Mouse (Mus musculus) cerebellum, postnatal 36 days (tissue): ENCODE data around the gene Plxna4.

Source experiments
- DNase-seq, 2 experiments: peaks; one replicate each; pipeline ENCODE4 v3.0.0; 2021 to 2022; ENCODE audit warnings: mixed read lengths in 2 of 2

The Plxna4 gene

GRCm38 (mm10) chr6:32469196-32469595 lies 118.8 kb downstream of the Plxna4 start:
- DNase-seq, result no peak

- no peak for DNase-seq
Measured at GRCm38 (mm10) chr6:32465129-32465528, 122.9 kb downstream of the Plxna4 start.

- no peak for DNase-seq
Measured at GRCm38 (mm10) chr6:32464637-32465036, 123.4 kb downstream of the Plxna4 start.

- no peak for DNase-seq
Measured at GRCm38 (mm10) chr6:32464046-32464445, 123.9 kb downstream of the Plxna4 start.

GRCm38 (mm10) chr6:32460400-32460799 lies 127.6 kb downstream of the Plxna4 start:
- no peak for DNase-seq

GRCm38 (mm10) chr6:32456641-32457040 lies 131.4 kb downstream of the Plxna4 start:
- no peak for DNase-seq

- DNase-seq, result no peak
Measured at GRCm38 (mm10) chr6:32451851-32452250, 136.1 kb downstream of the Plxna4 start.

- DNase-seq, result no peak
Measured at GRCm38 (mm10) chr6:32449237-32449963, 138.6 kb downstream of the Plxna4 start.

- no peak for DNase-seq
Measured at GRCm38 (mm10) chr6:32448787-32449186, 139.2 kb downstream of the Plxna4 start.

- DNase-seq, result no peak
Measured at GRCm38 (mm10) chr6:32446276-32446675, 141.7 kb downstream of the Plxna4 start.

- DNase-seq, result no peak
Measured at GRCm38 (mm10) chr6:32445246-32445645, 142.7 kb downstream of the Plxna4 start.

- DNase-seq, result no peak
Measured at GRCm38 (mm10) chr6:32444393-32444792, 143.6 kb downstream of the Plxna4 start.

GRCm38 (mm10) chr6:32443679-32444078 lies 144.3 kb downstream of the Plxna4 start:
- DNase-seq, result no peak

- DNase-seq, result no peak
Measured at GRCm38 (mm10) chr6:32439434-32439833, 148.6 kb downstream of the Plxna4 start.

GRCm38 (mm10) chr6:32437219-32437618 lies 150.8 kb downstream of the Plxna4 start:
- no peak for DNase-seq

GRCm38 (mm10) chr6:32423124-32423523 lies 164.9 kb downstream of the Plxna4 start:
- DNase-seq, result no peak

GRCm38 (mm10) chr6:32420610-32421009 lies 167.4 kb downstream of the Plxna4 start:
- DNase-seq, result no peak

- no peak for DNase-seq
Measured at GRCm38 (mm10) chr6:32417351-32417750, 170.6 kb downstream of the Plxna4 start.

GRCm38 (mm10) chr6:32411325-32411724 lies 176.7 kb downstream of the Plxna4 start:
- no peak for DNase-seq

- DNase-seq, result no peak
Measured at GRCm38 (mm10) chr6:32409625-32410024, 178.4 kb downstream of the Plxna4 start.

- no peak for DNase-seq
Measured at GRCm38 (mm10) chr6:32407574-32408185, 180.3 kb downstream of the Plxna4 start.

GRCm38 (mm10) chr6:32406316-32407095 lies 181.5 kb downstream of the Plxna4 start:
- DNase-seq, result no peak

GRCm38 (mm10) chr6:32402560-32403235 lies 185.3 kb downstream of the Plxna4 start:
- DNase-seq, result peak; percentile 40 to 59
